Mouse (Mus musculus): Measurements from ENCODE around the gene Taf1c.

GRCm38 (mm10) chr8:119638261-119638660 is 33.2 kb upstream of the Taf1c start:
- TF ChIP-seq CTCF (conservative IDR thresholded peaks at IDR 0.05; ENCODE audit: insufficient read depth, insufficient read length, low read depth, low read length) (no peak), POLR2A (IDR thresholded peaks at IDR 0.05; ENCODE audit: low read depth, low read length) (no peak)

Measured in kidney, adult 2 months (tissue).